Mouse (Mus musculus): ENCODE measurements around the gene St3gal3.

The St3gal3 gene

GRCm38 (mm10) chr4:118134485-118135365 lies at the start of gene St3gal3:
TSS of gene St3gal3 (minus strand) at chr4:118134914.
- DNase-seq (ENCODE audit: low read depth, low spot score), result peak; percentile 92

GRCm38 (mm10) chr4:118180301-118181080 lies 45.8 kb upstream of the St3gal3 start:
- peak; percentile 4 for DNase-seq (ENCODE audit: low read depth, low spot score)

GRCm38 (mm10) chr4:118179467-118180300 lies 45.0 kb upstream of the St3gal3 start, which contains the start of gene Kdm4a:
TSS of gene Kdm4a (minus strand) at chr4:118180043.
- DNase-seq (ENCODE audit: low read depth, low spot score), result peak; percentile 99

GRCm38 (mm10) chr4:118178952-118179466 lies 44.3 kb upstream of the St3gal3 start:
- DNase-seq (ENCODE audit: low read depth, low spot score), result peak; percentile 55

GRCm38 (mm10) chr4:118172461-118172860 lies 37.7 kb upstream of the St3gal3 start:
- DNase-seq (ENCODE audit: low read depth, low spot score), result no peak

- DNase-seq (ENCODE audit: low read depth, low spot score), result peak; percentile 51
These were observed 36.3 kb upstream of the St3gal3 start for GRCm38 (mm10) chr4:118171006-118171405.

GRCm38 (mm10) chr4:118162123-118162522 lies 27.4 kb upstream of the St3gal3 start:
- no peak for DNase-seq (ENCODE audit: low read depth, low spot score)

- DNase-seq (ENCODE audit: low read depth, low spot score), result no peak
These were observed 23.0 kb upstream of the St3gal3 start for GRCm38 (mm10) chr4:118157666-118158065.

GRCm38 (mm10) chr4:118156559-118156958 lies 21.8 kb upstream of the St3gal3 start:
- no peak for DNase-seq (ENCODE audit: low read depth, low spot score)

GRCm38 (mm10) chr4:118154889-118155288 lies 20.2 kb upstream of the St3gal3 start:
- DNase-seq (ENCODE audit: low read depth, low spot score), result no peak

GRCm38 (mm10) chr4:118152020-118152785 lies 17.5 kb upstream of the St3gal3 start:
- peak; percentile 32 for DNase-seq (ENCODE audit: low read depth, low spot score)

- no peak for DNase-seq (ENCODE audit: low read depth, low spot score)
These were observed 16.1 kb upstream of the St3gal3 start for GRCm38 (mm10) chr4:118150804-118151203.

- DNase-seq (ENCODE audit: low read depth, low spot score), result no peak
These were observed 15.4 kb upstream of the St3gal3 start for GRCm38 (mm10) chr4:118149956-118150680.

- DNase-seq (ENCODE audit: low read depth, low spot score), result no peak
These were observed 14.4 kb upstream of the St3gal3 start for GRCm38 (mm10) chr4:118149055-118149576.

GRCm38 (mm10) chr4:118148317-118148687 lies 13.6 kb upstream of the St3gal3 start:
- no peak for DNase-seq (ENCODE audit: low read depth, low spot score)

- no peak for DNase-seq (ENCODE audit: low read depth, low spot score)
These were observed 13.0 kb upstream of the St3gal3 start for GRCm38 (mm10) chr4:118147547-118148316.

- DNase-seq (ENCODE audit: low read depth, low spot score), result no peak
These were observed 12.4 kb upstream of the St3gal3 start for GRCm38 (mm10) chr4:118147090-118147489.

GRCm38 (mm10) chr4:118144324-118144723 lies 9.6 kb upstream of the St3gal3 start:
- no peak for DNase-seq (ENCODE audit: low read depth, low spot score)

- DNase-seq (ENCODE audit: low read depth, low spot score), result no peak
These were observed 9.0 kb upstream of the St3gal3 start for GRCm38 (mm10) chr4:118143679-118144078.
